Mouse (Mus musculus) thymus, adult 2 months (tissue): ENCODE measurements around the gene Ugt1a6a. TPM values are rescaled to one million over a fixed set of nuclear protein-coding genes. Genes with fewer than 3 reads are reported as not detected.
"Not testable (repeated sequence)": the region's sequence is repeated elsewhere in the genome, so short reads cannot be mapped to it uniquely, and the experiment has no call there.

Experiments
- DNase-seq: peaks from one replicate; pipeline ENCODE4 v3.0.0; 2021
- H3K27ac ChIP-seq: fragments of 200-500 bp; 2 replicates; pipeline ENCODE4 v1.5.1; 2012; ENCODE audit warnings: low read length, control low read depth; ENCODE audit not compliant: control insufficient read depth, insufficient read depth
- H3K27me3 ChIP-seq: fragments of 200-500 bp; 2 replicates; pipeline ENCODE4 v1.6.1; 2012; ENCODE audit warnings: mild to moderate bottlenecking, low read length, moderate library complexity, mixed read lengths; ENCODE audit not compliant: control insufficient read depth, insufficient read depth
- H3K36me3 ChIP-seq: fragments of 200-500 bp; 2 replicates; pipeline ENCODE4 v1.6.1; 2012; ENCODE audit warnings: mild to moderate bottlenecking, low read length, moderate library complexity; ENCODE audit not compliant: control insufficient read depth, insufficient read depth
- H3K4me1 ChIP-seq: fragments of 200-500 bp; replicated peaks from 2 replicates; pipeline ENCODE4 v1.6.1; 2012; ENCODE audit warnings: low read length; ENCODE audit not compliant: control insufficient read depth, insufficient read depth
- H3K4me3 ChIP-seq: fragments of 200-500 bp; 2 replicates; pipeline ENCODE4 v1.5.1; 2012; ENCODE audit warnings: mild to moderate bottlenecking, low read length, control low read depth, moderate library complexity; ENCODE audit not compliant: control insufficient read depth, insufficient read depth
- CTCF ChIP-seq: fragments of 200-500 bp; IDR thresholded peaks from 2 replicates; pipeline ENCODE4 v1.5.1; 2012; ENCODE audit warnings: mild to moderate bottlenecking, control low read depth, low read length, moderate library complexity, borderline replicate concordance; ENCODE audit not compliant: control insufficient read depth, poor library complexity, insufficient read depth; ENCODE audit errors: extremely low read depth
- POLR2A ChIP-seq: fragments of 200-500 bp; IDR thresholded peaks from 2 replicates; pipeline ENCODE4 v1.6.1; 2012; ENCODE audit warnings: mild to moderate bottlenecking, low read length, control low read depth, moderate library complexity; ENCODE audit not compliant: control insufficient read depth, poor library complexity, insufficient read depth; ENCODE audit errors: extremely low read depth
- WGBS: fragments of 180-500 bp; shearing (Covaris S2); methylation state at CpG from one replicate; pipeline ENCODE4 v1.1.7; 2018; 5-methylcytosine and 5-hydroxymethylcytosine counted together
- polyA plus RNA-seq: library from polyadenylated mRNA; depleted of rRNA; stranded (reverse); fragments of >200 nt; gene quantifications from 2 replicates; pipeline ENCODE4 v1.2.3, GENCODE M21; 2012

Gene Ugt1a6a
- polyA plus RNA-seq, 1 experiment: 3.8 TPM

- H3K4me1 ChIP-seq, H3K27me3 ChIP-seq, H3K36me3 ChIP-seq, H3K4me3 ChIP-seq, DNase-seq, H3K27ac ChIP-seq: not testable (repeated sequence)
- 96% methylated on average over 1 of the region's 1 CpGs for WGBS
Measured at GRCm38 (mm10) chr1:88130223-88130622, 4.4 kb upstream of the Ugt1a6a start.

GRCm38 (mm10) chr1:88133908-88134456 lies 627 bp upstream of the Ugt1a6a start:
- H3K4me3 ChIP-seq: no peak overlapping the region
- H3K27me3 ChIP-seq: no peaks in the 10 kb centered on the region
- no peaks in the 10 kb centered on the region for H3K4me1 ChIP-seq
- no peak for DNase-seq
- 11% methylated on average over 3 of the region's 3 CpGs for WGBS
- H3K36me3 ChIP-seq: no peaks in the 10 kb centered on the region
- H3K27ac ChIP-seq: no peak overlapping the region
- TF ChIP-seq CTCF (no peak), POLR2A (no peak)

GRCm38 (mm10) chr1:88135229-88135904 lies 758 bp downstream of the Ugt1a6a start:
- DNase-seq, H3K27ac ChIP-seq, H3K4me3 ChIP-seq, H3K4me1 ChIP-seq, H3K36me3 ChIP-seq, H3K27me3 ChIP-seq: not testable (repeated sequence)
- 97% methylated on average over 6 of the region's 6 CpGs for whole genome bisulfite sequencing

- Histone ChIP-seq H3K4me1 (no peaks in the 10 kb centered on the region), H3K4me3 (no peak overlapping the region), H3K27ac (no peak overlapping the region), H3K27me3 (no peaks in the 10 kb centered on the region), H3K36me3 (no peaks in the 10 kb centered on the region)
- 92% methylated on average over 2 of the region's 2 CpGs for WGBS
- TF ChIP-seq POLR2A (no peak), CTCF (no peak)
- no peak for DNase-seq
Measured at GRCm38 (mm10) chr1:88136646-88137045, 2.0 kb downstream of the Ugt1a6a start.

GRCm38 (mm10) chr1:88137264-88137663 lies 2.7 kb downstream of the Ugt1a6a start:
- WGBS: 96% methylated on average over 3 of the region's 3 CpGs
- Histone ChIP-seq H3K27ac (no peak overlapping the region), H3K36me3 (no peaks in the 10 kb centered on the region), H3K4me1 (no peaks in the 10 kb centered on the region), H3K27me3 (no peaks in the 10 kb centered on the region), H3K4me3 (no peak overlapping the region)
- no peak for DNase-seq
- TF ChIP-seq CTCF (no peak), POLR2A (no peak)

- no peak overlapping the region for H3K27ac ChIP-seq
- no peak for DNase-seq
- WGBS: 95% methylated on average over 1 of the region's 1 CpGs
- no peaks in the 10 kb centered on the region for H3K4me1 ChIP-seq
- H3K27me3 ChIP-seq: no peaks in the 10 kb centered on the region
- no peaks in the 10 kb centered on the region for H3K36me3 ChIP-seq
- H3K4me3 ChIP-seq: no peak overlapping the region
- no peak for TF ChIP-seq CTCF
- no peak for TF ChIP-seq POLR2A
Measured at GRCm38 (mm10) chr1:88138145-88138544, 3.5 kb downstream of the Ugt1a6a start.

DNA sequence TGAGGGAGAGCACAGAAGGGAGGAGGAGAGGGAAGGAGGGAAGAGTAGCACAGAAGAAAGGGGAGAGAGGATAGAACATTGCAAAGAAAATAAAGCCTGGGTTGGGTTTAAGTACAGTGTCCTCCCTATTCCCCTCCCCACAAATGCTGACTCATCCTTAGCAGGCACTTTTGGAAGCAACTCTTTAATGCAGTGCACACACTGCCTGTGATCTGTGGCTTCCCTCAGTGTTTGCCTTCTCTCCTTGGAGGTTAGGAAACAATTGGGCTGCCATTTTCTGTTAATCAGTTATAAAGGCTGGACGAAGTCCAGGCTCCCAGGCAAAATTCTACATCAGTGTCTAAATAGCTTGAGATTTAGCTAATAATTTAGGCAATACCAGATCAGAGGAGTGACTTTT lies 5.9 kb downstream of the Ugt1a6a start:
- not testable (repeated sequence) for H3K36me3 ChIP-seq, H3K27ac ChIP-seq, H3K27me3 ChIP-seq, H3K4me3 ChIP-seq, H3K4me1 ChIP-seq, DNase-seq
- 73% methylated on average over 1 of the region's 1 CpGs for WGBS

GRCm38 (mm10) chr1:88143966-88144675 lies 9.5 kb downstream of the Ugt1a6a start:
- whole genome bisulfite sequencing: 23% methylated on average over 5 of the region's 5 CpGs
- DNase-seq: peak; percentile 39
- H3K27me3 ChIP-seq, H3K4me3 ChIP-seq, H3K36me3 ChIP-seq, H3K4me1 ChIP-seq, H3K27ac ChIP-seq: not testable (repeated sequence)

DNA sequence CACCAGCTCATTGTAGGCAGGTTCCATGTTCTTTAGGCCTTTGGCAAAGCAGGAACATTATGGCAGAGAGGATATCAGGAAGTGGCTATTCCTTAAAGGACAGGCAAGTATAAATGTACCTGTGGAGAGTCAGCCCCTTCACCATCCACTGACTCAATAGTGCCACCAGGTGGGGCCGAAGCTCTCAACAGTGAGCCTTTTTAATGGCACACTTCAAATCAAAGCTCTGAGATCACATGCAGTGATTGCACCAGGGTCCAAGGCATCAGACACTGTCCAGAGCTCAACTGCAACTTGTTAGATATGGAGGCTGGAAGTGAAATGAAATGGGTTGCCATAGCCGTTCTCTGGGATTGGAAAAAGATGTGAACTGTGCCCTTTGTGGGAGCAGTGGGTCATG lies 10.7 kb downstream of the Ugt1a6a start:
- not testable (repeated sequence) for H3K4me1 ChIP-seq, H3K27me3 ChIP-seq, H3K4me3 ChIP-seq, H3K36me3 ChIP-seq, H3K27ac ChIP-seq
- peak; percentile 11 for DNase-seq
- 83% methylated on average over 2 of the region's 2 CpGs for WGBS

DNA sequence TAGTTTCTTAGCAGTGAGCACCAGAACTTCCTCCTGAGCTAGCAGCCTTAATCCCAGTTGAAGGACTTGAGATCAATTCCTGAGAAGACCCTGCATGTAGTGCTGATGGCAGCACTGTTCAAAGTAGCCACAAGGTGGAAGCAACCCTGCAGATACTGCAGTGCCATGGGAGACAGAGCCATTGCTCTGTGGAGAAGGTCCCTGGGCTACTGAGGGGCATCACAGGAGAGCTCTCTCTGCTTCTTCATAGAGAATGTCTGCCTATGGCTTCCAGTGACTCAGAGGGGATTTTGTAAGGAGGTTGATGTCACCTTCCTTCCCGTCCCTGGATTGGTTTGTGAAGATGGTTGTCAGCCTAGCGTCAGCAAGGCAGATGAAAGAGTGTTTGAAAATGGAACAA lies 15.5 kb downstream of the Ugt1a6a start:
- not testable (repeated sequence) for DNase-seq, H3K4me1 ChIP-seq, H3K36me3 ChIP-seq, H3K27me3 ChIP-seq, H3K27ac ChIP-seq, H3K4me3 ChIP-seq
- 84% methylated on average over 2 of the region's 2 CpGs for WGBS
